Mouse (Mus musculus): ENCODE results near the gene Fgfr2. TPM values are rescaled to one million over a fixed set of nuclear protein-coding genes. Genes with fewer than 3 reads are reported as not detected.

Fgfr2 gene
- polyA plus RNA-seq, 1 experiment = 3.0 TPM

- TF ChIP-seq CTCF (IDR thresholded peaks at IDR 0.05; ENCODE audit: control insufficient read depth, insufficient read depth, insufficient replicate concordance, low read depth, low read length) (no peak), POLR2A (IDR thresholded peaks at IDR 0.05; ENCODE audit: control insufficient read depth, low read depth, low read length) (no peak)
- no peak overlapping the region for H3K27ac ChIP-seq (ENCODE audit: control insufficient read depth, insufficient read depth, low read depth, low read length)
These were observed 742.4 kb downstream of the Fgfr2 start for GRCm38 (mm10) chr7:132380634-132381336.

GRCm38 (mm10) chr7:132377913-132378312 lies 745.2 kb downstream of the Fgfr2 start:
- H3K27me3 ChIP-seq (ENCODE audit: control insufficient read depth, insufficient read depth, low read length) = no peaks in the 10 kb centered on the region
- no peak for TF ChIP-seq POLR2A (IDR thresholded peaks at IDR 0.05; ENCODE audit: control insufficient read depth, low read depth, low read length)
- no peak for TF ChIP-seq CTCF (IDR thresholded peaks at IDR 0.05; ENCODE audit: control insufficient read depth, insufficient read depth, insufficient replicate concordance, low read depth, low read length)
- no peak overlapping the region for H3K4me3 ChIP-seq (ENCODE audit: control insufficient read depth, low read depth, low read length)
- no peaks in the 10 kb centered on the region for H3K4me1 ChIP-seq (ENCODE audit: control insufficient read depth, insufficient read depth, low read length)
- H3K27ac ChIP-seq (ENCODE audit: control insufficient read depth, insufficient read depth, low read depth, low read length) = no peak overlapping the region
- no peaks in the 10 kb centered on the region for H3K36me3 ChIP-seq (ENCODE audit: control insufficient read depth, insufficient read depth, low read length)

More at GRCm38 (mm10) chr7:132380634-132381336, 742.4 kb downstream of the Fgfr2 start:
- H3K4me3 ChIP-seq (ENCODE audit: control insufficient read depth, low read depth, low read length) = no peak overlapping the region
- H3K36me3 ChIP-seq (ENCODE audit: control insufficient read depth, insufficient read depth, low read length) = no peaks in the 10 kb centered on the region
- no peaks in the 10 kb centered on the region for H3K27me3 ChIP-seq (ENCODE audit: control insufficient read depth, insufficient read depth, low read length)
- no peaks in the 10 kb centered on the region for H3K4me1 ChIP-seq (ENCODE audit: control insufficient read depth, insufficient read depth, low read length)

- H3K27ac ChIP-seq (ENCODE audit: control insufficient read depth, insufficient read depth, low read depth, low read length) = no peak overlapping the region
- H3K36me3 ChIP-seq (ENCODE audit: control insufficient read depth, insufficient read depth, low read length) = no peaks in the 10 kb centered on the region
- no peaks in the 10 kb centered on the region for H3K4me1 ChIP-seq (ENCODE audit: control insufficient read depth, insufficient read depth, low read length)
- no peaks in the 10 kb centered on the region for H3K27me3 ChIP-seq (ENCODE audit: control insufficient read depth, insufficient read depth, low read length)
- TF ChIP-seq POLR2A (IDR thresholded peaks at IDR 0.05; ENCODE audit: control insufficient read depth, low read depth, low read length) = no peak
- TF ChIP-seq CTCF (IDR thresholded peaks at IDR 0.05; ENCODE audit: control insufficient read depth, insufficient read depth, insufficient replicate concordance, low read depth, low read length) = no peak
- H3K4me3 ChIP-seq (ENCODE audit: control insufficient read depth, low read depth, low read length) = no peak overlapping the region
These were observed 749.4 kb downstream of the Fgfr2 start for GRCm38 (mm10) chr7:132373594-132374378.

GRCm38 (mm10) chr7:132372752-132373513 lies 750.2 kb downstream of the Fgfr2 start:
- Histone ChIP-seq H3K4me1 (ENCODE audit: control insufficient read depth, insufficient read depth, low read length) (no peaks in the 10 kb centered on the region), H3K27ac (ENCODE audit: control insufficient read depth, insufficient read depth, low read depth, low read length) (no peak overlapping the region), H3K4me3 (ENCODE audit: control insufficient read depth, low read depth, low read length) (no peak overlapping the region), H3K36me3 (ENCODE audit: control insufficient read depth, insufficient read depth, low read length) (no peaks in the 10 kb centered on the region), H3K27me3 (ENCODE audit: control insufficient read depth, insufficient read depth, low read length) (no peaks in the 10 kb centered on the region)
- TF ChIP-seq CTCF (IDR thresholded peaks at IDR 0.05; ENCODE audit: control insufficient read depth, insufficient read depth, insufficient replicate concordance, low read depth, low read length) (no peak), POLR2A (IDR thresholded peaks at IDR 0.05; ENCODE audit: control insufficient read depth, low read depth, low read length) (no peak)

GRCm38 (mm10) chr7:132371832-132372231 lies 751.3 kb downstream of the Fgfr2 start:
- TF ChIP-seq POLR2A (IDR thresholded peaks at IDR 0.05; ENCODE audit: control insufficient read depth, low read depth, low read length) (no peak), CTCF (IDR thresholded peaks at IDR 0.05; ENCODE audit: control insufficient read depth, insufficient read depth, insufficient replicate concordance, low read depth, low read length) (no peak)
- H3K27ac ChIP-seq (ENCODE audit: control insufficient read depth, insufficient read depth, low read depth, low read length) = no peak overlapping the region
- H3K27me3 ChIP-seq (ENCODE audit: control insufficient read depth, insufficient read depth, low read length) = no peaks in the 10 kb centered on the region
- H3K36me3 ChIP-seq (ENCODE audit: control insufficient read depth, insufficient read depth, low read length) = no peaks in the 10 kb centered on the region
- no peak overlapping the region for H3K4me3 ChIP-seq (ENCODE audit: control insufficient read depth, low read depth, low read length)
- no peaks in the 10 kb centered on the region for H3K4me1 ChIP-seq (ENCODE audit: control insufficient read depth, insufficient read depth, low read length)

GRCm38 (mm10) chr7:132369784-132370183 lies 753.4 kb downstream of the Fgfr2 start:
- no peaks in the 10 kb centered on the region for H3K27me3 ChIP-seq (ENCODE audit: control insufficient read depth, insufficient read depth, low read length)
- TF ChIP-seq POLR2A (IDR thresholded peaks at IDR 0.05; ENCODE audit: control insufficient read depth, low read depth, low read length) (no peak), CTCF (IDR thresholded peaks at IDR 0.05; ENCODE audit: control insufficient read depth, insufficient read depth, insufficient replicate concordance, low read depth, low read length) (no peak)
- no peak overlapping the region for H3K27ac ChIP-seq (ENCODE audit: control insufficient read depth, insufficient read depth, low read depth, low read length)
- no peaks in the 10 kb centered on the region for H3K36me3 ChIP-seq (ENCODE audit: control insufficient read depth, insufficient read depth, low read length)
- no peak overlapping the region for H3K4me3 ChIP-seq (ENCODE audit: control insufficient read depth, low read depth, low read length)
- no peaks in the 10 kb centered on the region for H3K4me1 ChIP-seq (ENCODE audit: control insufficient read depth, insufficient read depth, low read length)

GRCm38 (mm10) chr7:132368859-132369258 lies 754.3 kb downstream of the Fgfr2 start:
- Histone ChIP-seq H3K4me3 (ENCODE audit: control insufficient read depth, low read depth, low read length) (no peak overlapping the region), H3K27ac (ENCODE audit: control insufficient read depth, insufficient read depth, low read depth, low read length) (no peak overlapping the region), H3K36me3 (ENCODE audit: control insufficient read depth, insufficient read depth, low read length) (no peaks in the 10 kb centered on the region), H3K27me3 (ENCODE audit: control insufficient read depth, insufficient read depth, low read length) (no peaks in the 10 kb centered on the region), H3K4me1 (ENCODE audit: control insufficient read depth, insufficient read depth, low read length) (no peaks in the 10 kb centered on the region)
- TF ChIP-seq POLR2A (IDR thresholded peaks at IDR 0.05; ENCODE audit: control insufficient read depth, low read depth, low read length) (no peak), CTCF (IDR thresholded peaks at IDR 0.05; ENCODE audit: control insufficient read depth, insufficient read depth, insufficient replicate concordance, low read depth, low read length) (no peak)
